Mouse (Mus musculus) liver, embryonic 14.5 days (tissue): ENCODE data around the gene Grb7. TPM values are rescaled to one million over a fixed set of nuclear protein-coding genes. Genes with fewer than 3 reads are reported as not detected.

Experiments used
- ATAC-seq: fragments of 200-750 bp; cut with Nextera tagmentation; 2 replicates; pipeline ENCODE4 v1.8.0; 2017; ENCODE audit warnings: moderate number of reproducible peaks, mild to moderate bottlenecking, moderate library complexity; ENCODE audit not compliant: insufficient read depth
- DNase-seq, 3 experiments: peaks; one replicate each; pipeline ENCODE4 v3.0.0-alpha.2; 2012 to 2013; ENCODE audit warnings: low read depth in 3 of 3, low spot score in 3 of 3
- H3K27ac ChIP-seq: fragments of 300-500 bp; sonication (generic); 2 replicates; pipeline ENCODE4 v1.5.1; 2014; ENCODE audit warnings: moderate library complexity, mild to moderate bottlenecking, control low read depth, inconsistent platforms
- H3K27me3 ChIP-seq: fragments of 300-500 bp; sonication (generic); 2 replicates; pipeline ENCODE4 v1.6.1; 2014; ENCODE audit warnings: mild to moderate bottlenecking, low read length, moderate library complexity; ENCODE audit not compliant: control insufficient read depth, insufficient read depth
- H3K36me3 ChIP-seq: fragments of 300-500 bp; sonication (generic); replicated peaks from 2 replicates; pipeline ENCODE4 v1.6.1; 2014; ENCODE audit warnings: low read depth; ENCODE audit not compliant: control insufficient read depth, insufficient read depth
- H3K4me1 ChIP-seq, 2 experiments: fragments of 200-500 bp in 1 of 2; fragments of 300-500 bp in 1 of 2; sonication (generic) in 1 of 2; replicated peaks; 2 replicates each; pipeline ENCODE4 v1.6.1; 2012 to 2014; ENCODE audit warnings: antibody characterized with exemption in 1 of 2, inconsistent platforms in 1 of 2, low read length in 1 of 2; ENCODE audit not compliant: control insufficient read depth in 2 of 2, insufficient read depth in 2 of 2
- H3K4me2 ChIP-seq: fragments of 300-500 bp; sonication (generic); 2 replicates; pipeline ENCODE4 v1.6.1; 2014; ENCODE audit warnings: low read depth, mild to moderate bottlenecking, control low read depth, moderate library complexity
- H3K4me3 ChIP-seq, 2 experiments: fragments of 200-500 bp in 1 of 2; fragments of 300-500 bp in 1 of 2; sonication (generic) in 1 of 2; 2 replicates each; pipeline ENCODE4 v1.5.1; 2012 to 2014; ENCODE audit warnings: low read depth in 2 of 2, low read length in 2 of 2, mild to moderate bottlenecking in 2 of 2, control low read depth in 1 of 2, inconsistent platforms in 1 of 2, moderate library complexity in 1 of 2; ENCODE audit not compliant: insufficient read depth in 1 of 2
- H3K9ac ChIP-seq: fragments of 300-500 bp; sonication (generic); replicated peaks from 2 replicates; pipeline ENCODE4 v1.6.1; 2014; ENCODE audit warnings: mild to moderate bottlenecking, control low read depth, moderate library complexity
- H3K9me3 ChIP-seq: fragments of 300-500 bp; sonication (generic); 2 replicates; pipeline ENCODE4 v1.6.1; 2016; ENCODE audit warnings: low read length, mixed read lengths; ENCODE audit not compliant: control insufficient read depth
- CTCF ChIP-seq: IDR thresholded peaks from 2 replicates; pipeline ENCODE4 v1.5.1; 2016; ENCODE audit warnings: antibody characterized with exemption, low read depth, control low read depth
- EP300 ChIP-seq: IDR thresholded peaks from 2 replicates; pipeline ENCODE4 v1.6.1; 2016; ENCODE audit warnings: antibody characterized with exemption, low read depth
- WGBS: fragments of 180-500 bp; shearing (Covaris S2); extraction: QIAGEN DNeasy Blood & Tissue Kit; methylation state at CpG from one replicate; pipeline ENCODE4 v1.1.7; 2014; ENCODE audit not compliant: insufficient replicate concordance; 5-methylcytosine and 5-hydroxymethylcytosine counted together
- polyA plus RNA-seq, 2 experiments: library from polyadenylated mRNA; depleted of rRNA in 1 of 2; stranded (reverse) in 1 of 2; unstranded in 1 of 2; fragments of >200 nt; fragmentation: Nextera tagmentation in 1 of 2; extraction: Ambion mirVana in 1 of 2; gene quantifications; 2 replicates each; pipeline versions ENCODE4 v1.2.1 to v1.2.3; 2012 to 2014

Grb7 gene
- polyA plus RNA-seq, 2 experiments = 14.1 to 15.7 TPM

- Histone ChIP-seq H3K9me3 (no peaks in the 10 kb centered on the region), H3K27ac (no peak overlapping the region), H3K27me3 (no peaks in the 10 kb centered on the region), H3K9ac (no peak overlapping the region), H3K4me3 (no peak overlapping the region), H3K4me2 (no peak overlapping the region), H3K36me3 (no peaks in the 10 kb centered on the region), H3K4me1 (no peaks in the 10 kb centered on the region)
- ATAC-seq (no peak), DNase-seq (no peak)
- TF ChIP-seq CTCF (no peak), EP300 (no peak)
- 61% methylated on average over 12 of the region's 12 CpGs for WGBS
These were observed 33.8 kb downstream of the Grb7 start for GRCm38 (mm10) chr11:98479940-98480497.

- WGBS = 30% methylated on average over 6 of the region's 6 CpGs
- H3K4me1 ChIP-seq = no peaks in the 10 kb centered on the region
- ATAC-seq = no peak
- no peak overlapping the region for H3K9ac ChIP-seq
- TF ChIP-seq CTCF (no peak), EP300 (no peak)
- H3K4me2 ChIP-seq = no peak overlapping the region
- no peak overlapping the region for H3K27ac ChIP-seq
- no peak overlapping the region for H3K4me3 ChIP-seq
- H3K36me3 ChIP-seq = no peaks in the 10 kb centered on the region
- no peaks in the 10 kb centered on the region for H3K9me3 ChIP-seq
- no peaks in the 10 kb centered on the region for H3K27me3 ChIP-seq
- no peak for DNase-seq
These were observed 35.0 kb downstream of the Grb7 start for GRCm38 (mm10) chr11:98481231-98481630.

- Histone ChIP-seq H3K4me3 (no peak overlapping the region), H3K27ac (no peak overlapping the region)
- DNase-seq = no peak
These were observed 35.9 kb downstream of the Grb7 start for GRCm38 (mm10) chr11:98482067-98482466.

GRCm38 (mm10) chr11:98485749-98486148, 39.6 kb downstream of the Grb7 start:
- Histone ChIP-seq H3K4me1 (no peaks in the 10 kb centered on the region), H3K27me3 (no peaks in the 10 kb centered on the region), H3K27ac (no peak overlapping the region), H3K9me3 (no peaks in the 10 kb centered on the region), H3K36me3 (no peaks in the 10 kb centered on the region), H3K9ac (no peak overlapping the region), H3K4me3 (no peak overlapping the region), H3K4me2 (no peak overlapping the region)
- 64% methylated on average over 2 of the region's 2 CpGs for WGBS
- no peak for ATAC-seq
- TF ChIP-seq EP300 (no peak), CTCF (no peak)
- DNase-seq = no peak

More at GRCm38 (mm10) chr11:98482067-98482466, 35.9 kb downstream of the Grb7 start:
- Histone ChIP-seq H3K9ac (no peak overlapping the region), H3K4me2 (no peak overlapping the region), H3K9me3 (no peaks in the 10 kb centered on the region), H3K4me1 (no peaks in the 10 kb centered on the region), H3K27me3 (no peaks in the 10 kb centered on the region), H3K36me3 (no peaks in the 10 kb centered on the region)
- 61% methylated on average over 10 of the region's 10 CpGs for WGBS
- ATAC-seq = no peak
- no peak for TF ChIP-seq CTCF
- no peak for TF ChIP-seq EP300

- no peak for ATAC-seq
- no peak overlapping the region for H3K9ac ChIP-seq
- H3K4me2 ChIP-seq = no peak overlapping the region
- DNase-seq = no peak
- H3K27ac ChIP-seq = no peak overlapping the region
- H3K27me3 ChIP-seq = no peaks in the 10 kb centered on the region
- 45% methylated on average over 5 of the region's 5 CpGs for WGBS
- H3K9me3 ChIP-seq = no peaks in the 10 kb centered on the region
- no peaks in the 10 kb centered on the region for H3K36me3 ChIP-seq
- TF ChIP-seq CTCF = no peak
- no peak for TF ChIP-seq EP300
- no peak overlapping the region for H3K4me3 ChIP-seq
- H3K4me1 ChIP-seq = no peaks in the 10 kb centered on the region
These were observed 41.4 kb downstream of the Grb7 start for GRCm38 (mm10) chr11:98487526-98488040.
